Mouse (Mus musculus): Measurements from ENCODE around the gene Gm10762.

- TF ChIP-seq POU5F1 (IDR thresholded peaks at IDR 0.05; ENCODE audit: borderline replicate concordance, low read length) = no peak
- TF ChIP-seq CTCF (conservative IDR thresholded peaks at IDR 0.05; ENCODE audit: low read length) = no peak
- TF ChIP-seq NANOG (IDR thresholded peaks at IDR 0.05; ENCODE audit: borderline replicate concordance, low read length) = no peak
Observed at GRCm38 (mm10) chr2:128975572-128975971, 8.0 kb upstream of the Gm10762 start.
